Mouse (Mus musculus) ES-E14 (cell line): ENCODE data around the gene Col6a3.

Experiments
- CHD2 ChIP-seq: IDR thresholded peaks from 2 replicates; pipeline ENCODE4 v1.6.1; 2014; ENCODE audit warnings: mild to moderate bottlenecking, low read depth, low read length, inconsistent platforms
- HCFC1 ChIP-seq: IDR thresholded peaks from 2 replicates; pipeline ENCODE4 v1.6.1; 2012; ENCODE audit warnings: low read length, inconsistent platforms, borderline replicate concordance; ENCODE audit not compliant: insufficient read depth
- MAFK ChIP-seq: IDR thresholded peaks from 2 replicates; pipeline ENCODE4 v1.6.1; 2014; ENCODE audit warnings: mild to moderate bottlenecking, low read depth, low read length, inconsistent platforms; ENCODE audit not compliant: insufficient read depth
- ZC3H11A ChIP-seq: IDR thresholded peaks from 2 replicates; pipeline ENCODE4 v1.6.1; 2012; ENCODE audit warnings: low read depth, mild to moderate bottlenecking, inconsistent platforms, low read length, borderline replicate concordance
- ZNF384 ChIP-seq: IDR thresholded peaks from 2 replicates; pipeline ENCODE4 v1.6.1; 2012; ENCODE audit warnings: low read depth, low read length, inconsistent platforms

- TF ChIP-seq ZC3H11A, result no peak
- TF ChIP-seq MAFK, result no peak
- no peak for TF ChIP-seq CHD2
- TF ChIP-seq HCFC1, result no peak
- TF ChIP-seq ZNF384, result no peak
Observed at GRCm38 (mm10) chr1:90748544-90748943, 95.2 kb downstream of the Col6a3 start.
